Mouse (Mus musculus) megakaryocyte, embryonic 14.5 days (primary cell): Measurements from ENCODE around the gene Rgmb. TPM values are rescaled to one million over a fixed set of nuclear protein-coding genes. Genes with fewer than 3 reads are reported as not detected.

Experiments
- H3K27me3 ChIP-seq: replicated peaks from 2 replicates; pipeline ENCODE3; 2012; ENCODE audit warnings: inconsistent platforms
- H3K36me3 ChIP-seq: replicated peaks from 2 replicates; pipeline ENCODE3; 2012; ENCODE audit warnings: low read length, inconsistent platforms, mixed read lengths
- H3K4me1 ChIP-seq: 2 replicates; pipeline ENCODE4 v1.6.1; 2012; ENCODE audit warnings: inconsistent platforms
- H3K4me3 ChIP-seq: replicated peaks from 2 replicates; pipeline ENCODE3; 2012; ENCODE audit warnings: moderate library complexity, mild to moderate bottlenecking, inconsistent platforms
- H3K9me3 ChIP-seq: 2 replicates; pipeline ENCODE4 v1.6.1; 2012; ENCODE audit warnings: inconsistent platforms
- FLI1 ChIP-seq: IDR thresholded peaks from 2 replicates; pipeline ENCODE4 v1.6.1; 2012; ENCODE audit warnings: low read length, inconsistent platforms, mixed read lengths
- GATA1 ChIP-seq: IDR thresholded peaks from 3 replicates; pipeline ENCODE4 v1.6.1; 2012; ENCODE audit warnings: mixed read lengths, low read length, inconsistent platforms, borderline replicate concordance
- polyA plus RNA-seq: library from polyadenylated mRNA; stranded (reverse); fragments of >175 nt; gene quantifications from 2 replicates; pipeline ENCODE4 v1.2.3, GENCODE M21; 2012; ENCODE audit warnings: low replicate concordance; ENCODE audit not compliant: insufficient read depth

The Rgmb gene
- polyA plus RNA-seq, 1 experiment = 0.28 TPM

DNA sequence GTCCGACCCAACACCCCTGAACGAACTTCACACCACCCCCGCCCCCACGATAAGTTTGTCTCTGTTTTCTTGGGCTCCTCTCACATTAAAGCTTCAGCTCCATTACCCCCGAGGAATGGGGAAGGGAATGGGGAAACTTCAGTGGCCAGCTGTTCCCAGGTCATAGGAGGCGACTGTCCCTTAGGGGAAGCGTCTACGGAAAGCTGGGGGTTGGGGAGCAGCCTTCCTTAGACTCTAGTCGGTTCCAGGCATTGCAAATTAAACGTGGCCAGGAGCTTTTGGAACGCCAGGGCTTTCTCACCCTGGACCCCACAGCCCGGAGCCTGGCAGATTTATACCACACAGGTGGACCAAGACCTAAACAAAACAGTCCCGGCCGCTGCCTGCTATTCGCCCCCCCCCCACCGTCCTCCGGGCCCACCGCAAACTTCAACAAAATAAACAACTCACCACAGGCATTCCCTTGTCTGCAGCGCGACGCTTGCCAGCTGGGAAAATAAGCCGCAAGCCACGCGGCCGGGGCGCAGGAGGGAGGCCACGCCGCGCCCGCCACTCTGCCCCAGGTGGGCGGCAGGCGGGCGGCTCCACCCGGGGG, 571 bp downstream of the Rgmb start:
- peaks cover 40% of the 10 kb centered on the region for H3K4me1 ChIP-seq
- H3K9me3 ChIP-seq = peaks cover 16% of the 10 kb centered on the region; the same call in 1 of the 2 replicates
- peak overlapping the region; percentile 88 for H3K4me3 ChIP-seq
- H3K27me3 ChIP-seq = peaks cover 70% of the 10 kb centered on the region
- TF ChIP-seq GATA1 = no peak
- TF ChIP-seq FLI1 = no peak
- H3K36me3 ChIP-seq = no peaks in the 10 kb centered on the region

DNA sequence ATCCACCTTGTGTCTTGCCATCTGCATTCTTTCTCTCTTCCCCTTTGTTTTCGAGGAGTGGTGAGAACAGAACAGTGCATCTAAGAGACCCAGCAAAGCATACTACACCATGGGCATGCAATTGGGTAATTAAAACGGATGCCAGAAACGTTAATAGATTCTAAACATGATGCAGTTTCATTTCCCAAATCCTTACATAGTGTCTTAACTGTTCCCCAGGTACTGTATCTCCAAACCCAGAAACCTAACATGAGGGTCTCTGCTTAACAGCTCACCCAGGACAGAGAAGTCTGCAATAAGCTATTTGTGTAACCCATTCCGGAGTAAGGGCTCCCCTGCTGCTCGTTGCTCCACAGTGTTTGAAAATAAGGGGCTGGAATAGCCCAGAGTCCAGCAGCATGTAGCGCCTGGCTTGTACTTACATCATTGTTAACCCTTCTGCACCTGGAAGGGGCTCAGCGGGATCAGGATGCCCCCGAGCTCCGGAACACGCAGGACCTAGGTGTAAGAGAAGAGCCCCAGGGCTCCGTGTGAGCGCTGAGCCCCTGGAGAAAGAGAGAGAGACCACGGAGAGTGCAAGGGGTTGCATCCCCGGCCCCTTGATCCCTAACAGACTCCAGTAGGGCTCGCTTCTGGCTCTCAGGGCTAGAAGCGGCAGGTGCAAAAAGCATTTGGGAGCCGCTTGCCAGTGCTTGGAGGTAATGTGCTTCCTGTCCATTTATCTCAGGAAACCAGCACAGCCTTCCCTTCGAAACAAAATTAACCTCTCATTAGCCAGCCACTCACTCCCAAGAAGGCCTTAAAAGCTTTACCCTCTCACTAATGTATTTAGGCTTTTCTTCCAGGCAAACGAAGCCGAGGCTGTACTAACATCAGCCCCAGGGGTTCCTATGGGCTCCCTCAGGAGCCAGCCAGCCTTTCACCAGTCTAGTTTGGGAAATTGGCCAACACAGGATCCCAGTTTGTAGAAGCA, 1.4 kb downstream of the Rgmb start:
- H3K9me3 ChIP-seq = peaks cover 20% of the 10 kb centered on the region
- no peaks in the 10 kb centered on the region for H3K36me3 ChIP-seq
- peak overlapping the region; percentile 88 for H3K4me3 ChIP-seq
- peaks cover 41% of the 10 kb centered on the region for H3K4me1 ChIP-seq
- H3K27me3 ChIP-seq = peaks cover 78% of the 10 kb centered on the region
- TF ChIP-seq FLI1 = no peak
- no peak for TF ChIP-seq GATA1

DNA sequence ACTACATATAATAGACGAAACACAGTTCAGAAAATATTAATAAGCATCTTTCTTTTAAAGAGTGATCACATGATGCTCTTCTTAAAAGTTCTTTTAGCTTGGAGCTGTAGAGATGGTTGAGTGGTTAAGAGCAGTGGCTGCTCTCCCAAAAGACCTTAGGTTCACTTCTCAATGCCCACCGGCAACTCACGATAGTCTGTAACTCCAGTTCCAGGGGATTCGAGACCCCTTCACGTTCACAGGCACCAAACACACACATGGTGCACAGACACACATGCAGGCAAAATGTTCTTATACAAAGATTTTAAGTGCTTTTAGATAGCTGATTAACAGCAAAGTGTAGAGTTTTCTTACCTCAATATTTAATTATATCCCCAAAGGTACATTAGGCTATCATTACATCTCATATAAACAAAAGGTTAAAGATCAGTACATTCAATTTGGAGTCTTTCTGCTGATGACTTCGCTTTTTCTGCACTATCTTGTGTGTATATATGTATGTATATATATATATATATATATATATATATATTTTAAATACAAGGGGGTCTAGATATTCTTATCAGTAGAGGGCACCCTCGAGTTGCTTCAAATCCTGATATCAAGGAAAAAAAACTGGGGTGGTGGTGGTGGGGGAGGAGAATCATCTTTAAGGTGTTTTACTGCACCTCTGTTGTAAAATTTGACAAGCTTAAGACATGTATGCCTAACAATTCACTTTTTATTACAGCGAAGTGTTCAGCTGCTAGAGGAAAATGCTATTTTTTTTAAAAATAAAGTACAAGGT, 2.5 kb downstream of the Rgmb start:
- TF ChIP-seq FLI1 = no peak
- TF ChIP-seq GATA1 = no peak
- Histone ChIP-seq H3K4me3 (no peak overlapping the region), H3K9me3 (peaks cover 23% of the 10 kb centered on the region), H3K4me1 (peaks cover 41% of the 10 kb centered on the region), H3K36me3 (no peaks in the 10 kb centered on the region), H3K27me3 (peaks cover 86% of the 10 kb centered on the region)

DNA sequence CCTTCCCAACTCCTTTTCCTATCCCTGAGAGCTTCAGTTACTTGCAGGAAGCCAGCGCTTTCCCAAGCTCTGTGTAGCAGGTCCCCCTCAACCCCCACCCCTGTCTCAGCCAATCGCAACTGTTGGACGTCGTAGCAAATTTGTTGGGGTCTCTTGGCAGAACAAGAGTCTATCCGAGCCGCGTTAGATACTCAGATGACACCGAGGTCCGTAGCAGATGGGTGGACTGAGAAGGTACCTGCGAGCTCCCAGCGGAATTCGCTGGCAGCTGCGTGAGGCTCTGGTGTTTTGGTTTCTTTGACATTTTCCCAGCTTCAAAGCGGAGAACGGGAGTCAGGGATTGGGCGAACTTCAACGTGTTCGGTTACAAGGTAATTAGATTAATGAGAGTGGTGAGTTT, 3.9 kb downstream of the Rgmb start:
- peaks cover 41% of the 10 kb centered on the region for H3K4me1 ChIP-seq
- peaks cover 86% of the 10 kb centered on the region for H3K27me3 ChIP-seq
- no peak for TF ChIP-seq GATA1
- TF ChIP-seq FLI1 = no peak
- H3K9me3 ChIP-seq = peaks cover 23% of the 10 kb centered on the region
- no peaks in the 10 kb centered on the region for H3K36me3 ChIP-seq
- peak overlapping the region; percentile 90 for H3K4me3 ChIP-seq

DNA sequence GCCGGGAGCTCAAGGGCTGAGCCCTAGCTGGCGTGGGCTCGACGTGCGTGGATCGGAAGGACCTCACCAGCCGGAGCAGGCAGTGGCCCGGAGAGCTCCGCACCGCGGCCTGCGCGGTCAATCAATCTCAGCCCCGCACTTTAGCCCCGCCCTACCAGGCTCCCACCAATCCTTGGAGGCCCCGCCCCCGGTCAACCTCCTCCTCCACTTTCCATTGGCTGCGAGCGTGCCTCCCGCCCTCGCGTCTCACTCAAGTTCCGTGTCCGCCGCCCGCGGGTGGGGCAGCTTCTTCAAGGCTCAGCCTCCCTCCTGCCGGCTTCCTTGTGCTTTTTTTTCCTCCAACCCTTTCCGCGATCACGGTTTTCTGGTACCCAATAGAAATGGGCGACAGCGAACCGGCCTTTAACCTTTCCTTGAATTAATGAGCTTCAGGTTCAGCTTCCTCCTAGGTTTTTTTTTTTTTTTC, 4.4 kb downstream of the Rgmb start:
- Histone ChIP-seq H3K36me3 (no peaks in the 10 kb centered on the region), H3K4me1 (peaks cover 41% of the 10 kb centered on the region), H3K27me3 (peaks cover 85% of the 10 kb centered on the region), H3K4me3 (peak overlapping the region; percentile 90), H3K9me3 (peaks cover 23% of the 10 kb centered on the region)
- TF ChIP-seq GATA1 (no peak), FLI1 (no peak)

DNA sequence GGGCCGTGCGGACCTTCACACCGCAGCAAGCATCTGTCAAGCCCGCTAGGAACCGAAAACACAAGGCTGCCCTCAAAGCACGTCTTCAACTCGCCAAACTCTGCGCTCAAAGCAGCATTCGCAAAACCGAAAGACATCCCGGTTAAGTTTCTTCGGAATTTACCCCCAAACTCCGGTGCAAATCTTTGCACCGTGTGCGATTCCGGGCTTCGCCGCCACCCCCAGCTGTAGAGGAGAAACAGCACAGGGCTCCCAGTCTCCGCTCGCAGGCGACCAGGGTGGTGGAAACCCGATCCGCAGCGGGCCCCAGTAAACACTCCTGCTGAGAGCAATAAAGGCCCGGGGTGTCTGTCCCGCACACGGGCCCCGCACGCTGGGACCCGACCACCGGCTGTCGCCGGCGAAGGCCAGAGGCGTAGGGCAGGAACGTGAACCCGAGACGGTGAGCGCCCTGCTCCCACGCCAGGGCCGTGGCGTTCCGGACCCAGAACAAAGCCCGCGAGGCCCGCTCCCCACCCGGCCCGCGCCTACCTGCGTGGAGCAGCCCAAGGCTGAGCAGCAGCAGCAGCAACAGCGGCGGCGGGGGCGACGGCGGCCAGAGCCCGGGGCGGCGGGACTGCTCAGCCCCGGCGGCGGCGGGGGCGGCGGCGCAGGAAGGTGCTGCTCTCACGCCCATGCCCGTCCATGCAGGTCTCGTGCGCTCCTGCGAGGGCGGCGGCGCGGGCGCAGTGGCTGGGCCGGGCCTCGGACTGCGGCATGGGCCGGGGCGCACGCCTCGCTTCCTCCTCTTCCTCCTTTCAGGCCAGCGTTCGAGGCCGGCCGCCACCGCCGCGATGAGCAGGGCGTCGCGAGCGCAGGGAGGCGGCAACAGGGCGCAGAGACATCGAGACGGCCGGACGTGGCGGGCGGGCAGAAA, 5.1 kb downstream of the Rgmb start:
- Histone ChIP-seq H3K36me3 (no peaks in the 10 kb centered on the region), H3K4me3 (peak overlapping the region; percentile 90), H3K4me1 (peaks cover 35% of the 10 kb centered on the region), H3K9me3 (peaks cover 19% of the 10 kb centered on the region), H3K27me3 (peaks cover 82% of the 10 kb centered on the region)
- no peak for TF ChIP-seq GATA1
- no peak for TF ChIP-seq FLI1

DNA sequence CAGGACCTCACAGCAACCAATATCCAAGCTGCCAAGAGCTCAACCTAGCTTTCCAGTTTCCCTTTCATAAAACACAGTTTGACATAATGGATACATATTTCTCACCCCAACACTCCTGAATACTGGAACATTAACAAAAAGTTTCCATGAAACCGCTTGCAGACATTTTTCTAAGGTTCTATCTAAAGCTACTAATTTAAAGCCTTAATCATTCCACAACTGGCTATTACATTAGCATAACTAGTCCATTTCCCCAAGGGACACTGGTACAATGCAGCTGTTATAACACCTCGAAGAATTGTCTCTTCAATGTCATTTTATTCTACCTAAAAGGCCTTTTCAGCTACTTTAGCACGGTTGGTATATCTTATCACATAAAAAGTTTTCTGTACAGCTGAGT, 6.0 kb downstream of the Rgmb start:
- Histone ChIP-seq H3K4me3 (no peak overlapping the region), H3K27me3 (peaks cover 74% of the 10 kb centered on the region), H3K36me3 (no peaks in the 10 kb centered on the region), H3K9me3 (peaks cover 17% of the 10 kb centered on the region), H3K4me1 (peaks cover 26% of the 10 kb centered on the region)
- no peak for TF ChIP-seq FLI1
- TF ChIP-seq GATA1 = no peak

DNA sequence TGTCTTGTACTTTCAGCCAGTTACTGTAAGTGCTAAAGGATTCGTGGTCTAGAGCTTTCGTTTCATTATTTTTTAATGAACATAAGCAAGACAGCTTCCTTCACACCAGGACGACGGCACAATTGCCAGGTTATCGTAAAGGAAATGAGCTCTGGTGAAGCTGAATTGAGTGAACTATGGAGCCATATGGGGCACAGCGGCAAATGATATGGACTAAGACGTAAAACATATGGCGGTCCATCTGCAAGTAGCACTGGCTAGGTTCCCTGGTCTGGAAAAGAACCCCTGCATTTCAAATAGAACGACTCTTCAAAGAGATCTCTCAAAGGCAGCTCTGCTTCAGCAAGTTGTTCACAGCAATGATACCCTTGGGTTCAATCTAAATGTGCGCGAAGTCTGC, 6.5 kb downstream of the Rgmb start:
- Histone ChIP-seq H3K4me3 (no peak overlapping the region), H3K27me3 (peaks cover 70% of the 10 kb centered on the region), H3K9me3 (peaks cover 17% of the 10 kb centered on the region), H3K4me1 (peaks cover 21% of the 10 kb centered on the region), H3K36me3 (no peaks in the 10 kb centered on the region)
- TF ChIP-seq GATA1 = no peak

DNA sequence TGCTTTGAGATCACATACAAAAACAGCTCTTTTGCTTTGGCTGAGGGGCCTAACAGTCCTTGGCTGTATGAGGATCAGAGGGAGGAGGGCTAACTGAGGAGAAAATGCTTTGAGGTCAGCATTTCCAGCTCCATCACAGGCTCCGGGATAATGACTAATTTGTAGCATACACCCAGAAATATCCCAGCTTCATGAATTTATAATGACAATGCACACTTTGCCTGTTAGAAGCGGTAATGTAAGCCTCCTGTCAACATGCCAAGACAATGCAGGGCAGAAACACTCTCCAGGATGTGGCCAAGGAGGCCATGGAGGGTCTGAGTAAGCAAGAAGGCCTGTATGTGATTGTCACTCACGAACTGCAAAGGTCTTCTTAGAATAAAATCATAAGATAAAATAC, 7.0 kb downstream of the Rgmb start:
- no peak overlapping the region for H3K4me3 ChIP-seq
- H3K36me3 ChIP-seq = no peaks in the 10 kb centered on the region
- TF ChIP-seq FLI1 = no peak
- no peak for TF ChIP-seq GATA1
- H3K9me3 ChIP-seq = peaks cover 17% of the 10 kb centered on the region
- H3K27me3 ChIP-seq = peaks cover 65% of the 10 kb centered on the region
- peaks cover 20% of the 10 kb centered on the region for H3K4me1 ChIP-seq
